Mouse (Mus musculus): Measurements from ENCODE around the gene Gtf2h4.

- TF ChIP-seq CTCF (IDR thresholded peaks at IDR 0.05; ENCODE audit: low read depth): no peak
- TF ChIP-seq EP300 (optimal IDR thresholded peaks at IDR 0.05): no peak
Measured at GRCm38 (mm10) chr17:35703751-35704271, 30.3 kb upstream of the Gtf2h4 start.

Data from stomach, postnatal 0 days (tissue).